Mouse (Mus musculus) embryo, embryonic 9.5 days (tissue): Measurements from ENCODE around the gene Rab32.
"Not testable (repeated sequence)": the region's sequence is repeated elsewhere in the genome, so short reads cannot be mapped to it uniquely, and the experiment has no call there.

Experiments used
- DNase-seq: peaks from one replicate; pipeline ENCODE4 v3.0.0-alpha.2; 2017; ENCODE audit errors: extremely low spot score

The Rab32 gene

DNA sequence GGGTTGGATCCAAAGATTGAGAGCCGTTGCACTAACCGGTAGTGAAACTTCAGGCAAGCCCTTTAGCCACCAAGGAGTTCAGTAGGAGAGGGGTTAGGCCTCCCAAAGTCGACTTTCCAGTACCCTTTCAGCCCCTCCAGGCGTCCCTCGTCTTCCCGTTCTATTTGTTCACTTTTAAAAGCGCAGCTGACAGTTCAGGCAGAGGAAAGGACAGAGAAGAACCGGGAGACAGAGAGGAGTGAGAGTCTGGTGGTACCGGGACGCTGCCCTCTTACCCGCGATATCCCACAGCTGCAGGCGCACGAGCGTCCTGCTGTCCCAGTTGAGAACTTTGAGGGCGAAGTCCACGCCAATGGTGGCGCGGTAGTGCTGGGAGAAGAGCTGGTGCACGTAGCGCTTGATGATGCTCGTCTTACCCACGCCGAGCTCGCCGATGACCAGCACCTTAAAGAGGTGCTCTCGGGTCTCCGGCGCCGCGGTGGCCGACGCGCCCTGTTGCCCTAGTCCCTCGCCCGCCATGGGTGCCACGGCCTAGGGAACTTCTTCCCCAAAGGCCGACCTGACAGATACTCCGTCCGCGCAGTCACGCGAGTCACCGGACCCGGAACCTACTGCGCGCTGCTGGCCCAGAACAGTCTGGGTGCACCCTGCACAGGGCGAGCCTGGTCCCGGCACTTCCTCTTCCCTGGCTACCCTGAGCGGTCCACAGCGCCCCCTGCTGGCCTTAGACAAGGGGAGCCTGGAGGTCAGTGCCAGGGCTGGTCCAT is at the start of gene Rab32:
Rab32 (minus strand) TSS at position 696 of the 767 bp plus-strand sequence.
- peak; percentile 91 for DNase-seq

DNA sequence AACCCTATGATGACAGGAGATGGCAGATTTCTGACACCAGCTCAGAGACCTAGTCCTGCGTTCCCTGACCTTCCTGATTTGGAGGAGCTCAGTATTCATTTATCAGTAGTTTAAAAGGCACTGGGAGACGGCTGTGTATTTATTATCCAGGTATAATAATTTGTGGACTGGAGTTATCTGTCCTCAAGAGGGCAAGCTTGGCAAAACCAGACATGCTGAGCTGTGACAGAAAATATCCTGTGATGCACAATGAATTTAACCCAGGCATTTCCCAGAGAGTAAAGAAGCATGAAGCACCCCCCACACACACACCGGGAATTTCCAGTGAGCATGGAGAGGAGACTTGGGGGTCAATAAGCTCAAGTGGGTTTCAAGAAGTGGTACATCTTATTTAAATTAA is 42.7 kb upstream of the Rab32 start:
- DNase-seq = no peak

- DNase-seq = not testable (repeated sequence)
Observed at GRCm38 (mm10) chr10:10597495-10597894, 39.4 kb upstream of the Rab32 start.

- no peak for DNase-seq
Observed at GRCm38 (mm10) chr10:10580811-10581210, 22.7 kb upstream of the Rab32 start.

DNA sequence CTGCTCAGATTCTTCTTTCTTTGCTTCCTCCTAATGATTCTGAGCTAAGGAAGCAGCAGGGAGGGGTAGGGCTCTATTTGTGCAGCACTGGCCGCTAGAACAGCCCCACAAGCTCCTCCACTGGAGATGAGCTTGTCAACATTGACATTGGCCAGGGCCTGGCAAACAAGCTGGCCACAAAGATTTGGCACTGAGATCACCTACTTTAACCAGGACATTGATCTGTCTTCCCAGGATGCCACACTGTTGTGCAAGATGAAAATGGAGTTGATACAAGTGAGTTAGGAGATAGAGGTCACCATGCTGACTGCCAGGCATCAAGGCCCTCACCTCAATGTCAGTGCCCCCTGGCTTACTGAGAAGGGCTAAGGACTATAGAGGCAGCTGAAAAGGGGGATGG is 21.8 kb upstream of the Rab32 start:
- DNase-seq = no peak

- no peak for DNase-seq
Observed at GRCm38 (mm10) chr10:10558337-10558711, 259 bp upstream of the Rab32 start.

GRCm38 (mm10) chr10:10557085-10557484 is 980 bp downstream of the Rab32 start:
- DNase-seq = peak; percentile 38

- DNase-seq = no peak
Observed at GRCm38 (mm10) chr10:10555676-10556075, 2.4 kb downstream of the Rab32 start.

DNA sequence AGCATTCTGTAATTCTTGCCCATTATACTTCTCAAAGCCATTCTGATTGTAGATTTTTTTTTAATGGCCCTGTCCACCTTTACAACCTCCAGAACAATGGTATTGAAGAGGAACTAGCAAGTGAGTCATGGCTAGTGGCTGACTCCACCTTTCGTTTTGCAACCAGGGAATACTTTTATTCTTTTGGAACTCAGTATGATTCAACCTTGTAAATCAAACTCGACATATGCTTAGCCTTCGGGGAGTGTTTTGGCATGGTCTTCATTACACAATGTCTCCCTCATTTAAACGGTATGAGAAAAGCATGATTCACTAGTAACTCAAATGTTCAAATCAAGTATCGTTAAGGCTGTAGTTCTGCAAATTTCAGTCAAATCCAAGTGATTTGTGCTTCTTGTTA is 2.8 kb downstream of the Rab32 start:
- DNase-seq = no peak

- DNase-seq = no peak
Observed at GRCm38 (mm10) chr10:10550134-10550533, 7.9 kb downstream of the Rab32 start.

DNA sequence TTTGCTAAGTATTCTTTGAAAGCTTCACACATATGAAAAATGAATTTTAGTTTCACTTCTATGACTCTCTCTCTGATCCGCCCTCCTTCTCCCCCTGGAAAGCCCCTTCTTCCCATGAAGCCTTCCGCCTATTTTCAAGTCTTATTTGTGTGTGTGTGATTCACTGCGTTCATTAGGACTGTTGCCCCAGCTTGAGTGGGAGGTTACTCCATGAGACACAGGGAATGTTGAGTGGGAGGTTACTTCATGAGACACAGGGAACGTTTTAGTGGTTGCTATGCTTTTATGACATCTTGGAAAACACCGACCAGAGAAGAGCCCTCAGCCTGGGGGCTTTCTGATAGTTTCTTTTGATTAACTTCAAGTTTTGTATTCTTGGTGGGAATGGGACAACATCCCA is 11.4 kb downstream of the Rab32 start:
- DNase-seq = no peak

- DNase-seq = no peak
Observed at GRCm38 (mm10) chr10:10544955-10545354, 13.1 kb downstream of the Rab32 start.
